Mouse (Mus musculus): ENCODE data around the gene Mxd1. TPM values are rescaled to one million over a fixed set of nuclear protein-coding genes. Genes with fewer than 3 reads are reported as not detected.

Mxd1 gene
- total RNA-seq (2023; ENCODE audit: inconsistent age): 15.7 to 26.1 TPM (median 20.0 TPM) in 4 replicates

DNA sequence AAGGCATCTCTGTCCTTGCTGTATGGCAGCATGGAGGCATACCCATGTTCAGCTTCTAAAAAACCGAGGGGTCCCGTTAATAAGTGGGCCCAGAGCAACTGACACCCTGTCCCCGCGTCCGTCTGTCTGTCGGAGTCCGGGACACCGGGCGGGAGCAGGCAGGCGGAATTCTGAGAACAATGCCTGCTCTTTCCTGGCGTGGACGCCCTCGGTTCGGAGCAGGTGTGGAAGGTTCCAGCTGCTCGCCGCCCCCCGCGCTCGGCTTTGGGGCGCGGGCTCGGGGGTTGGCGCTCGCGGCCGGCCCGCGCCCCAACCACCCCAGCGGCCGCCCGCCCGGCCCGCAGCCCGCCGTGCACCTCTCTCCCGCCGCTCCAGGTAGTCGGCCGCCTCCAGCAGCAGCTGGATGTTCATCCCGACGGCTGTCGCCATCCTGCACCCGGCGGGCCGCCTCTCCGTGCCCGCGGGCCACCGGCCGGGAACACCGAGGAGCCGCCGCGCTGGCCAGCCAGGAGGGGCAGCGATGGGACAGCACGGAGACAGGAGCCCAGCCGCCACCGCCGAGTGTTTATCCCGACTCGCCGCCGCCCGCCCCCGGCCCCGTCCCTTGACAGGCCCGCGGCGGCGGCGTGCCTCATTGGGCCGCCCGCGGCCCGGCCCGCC is at the start of gene Mxd1:
Gene Mxd1, minus strand, starts transcription at position 582 of the 660 bp plus-strand sequence.

DNA sequence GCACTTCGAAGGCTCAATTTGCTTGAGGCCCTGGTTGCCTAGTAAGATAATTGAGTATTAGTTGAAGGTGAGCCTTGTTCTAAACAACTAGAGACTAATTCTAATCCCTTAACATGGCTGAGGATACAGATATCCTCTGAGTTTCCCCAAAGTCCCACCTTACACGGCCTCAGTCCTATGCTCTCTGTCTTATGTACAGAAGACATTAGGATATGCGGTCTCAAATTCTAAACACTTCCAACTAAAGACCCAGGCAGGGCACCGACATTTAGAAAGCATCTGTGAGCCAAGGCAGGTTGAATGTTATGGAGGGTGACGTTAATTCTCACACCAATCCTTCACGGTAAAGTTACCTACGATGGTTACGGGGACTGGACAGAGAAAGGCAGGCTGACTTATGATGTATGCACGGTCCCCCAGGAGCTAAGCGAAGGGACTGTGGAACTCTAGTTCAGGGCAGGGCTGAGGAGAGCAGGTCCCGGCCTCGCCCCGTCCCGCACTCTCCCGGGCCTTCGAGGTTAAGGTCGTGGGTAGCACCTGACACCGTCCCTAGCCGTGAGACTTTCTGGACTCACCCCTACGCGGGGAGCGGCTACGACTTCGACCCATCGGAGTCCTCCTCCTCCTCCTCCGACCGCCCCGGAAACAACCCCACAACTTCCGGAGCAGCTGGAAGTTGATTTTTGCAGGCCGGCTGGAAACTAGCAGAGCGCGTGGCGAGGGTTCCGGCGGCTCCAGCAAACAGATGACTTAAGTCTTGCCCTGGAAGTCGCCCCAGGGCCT is 15.1 kb upstream of the Mxd1 start, which contains the start of gene Snrnp27:
Gene Snrnp27, minus strand, starts transcription at position 651 of the 783 bp plus-strand sequence.

DNA sequence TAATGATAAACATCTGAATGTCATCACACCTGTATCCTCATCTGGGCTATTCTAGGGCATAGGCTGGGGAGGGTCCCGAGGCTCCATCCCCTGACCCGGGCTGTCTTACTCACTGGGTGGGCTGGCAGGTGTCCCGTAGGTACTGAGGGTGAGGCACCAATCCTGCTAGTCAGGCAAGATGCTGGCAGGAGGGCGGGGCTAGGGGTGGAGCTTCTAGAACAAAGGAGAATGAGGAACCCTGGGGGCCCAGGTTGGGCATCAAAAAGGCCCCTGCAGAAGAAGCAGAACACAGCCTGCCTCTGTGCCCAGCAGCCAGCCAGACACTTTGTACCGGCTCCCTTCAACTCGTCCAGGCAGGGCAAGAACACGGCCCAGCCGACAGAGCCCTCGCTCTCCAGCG is 41.0 kb downstream of the Mxd1 start, which contains the start of gene Asprv1:
Gene Asprv1, plus strand, starts transcription at position 219 of the 400 bp plus-strand sequence.

Other genes with a start within 250 kb of the Mxd1 start
- 0.81 TPM in 1 of 4 replicates, not detected in the others for gene Gm44790, start 242.5 kb downstream of the Mxd1 start, total RNA-seq (2023; ENCODE audit: inconsistent age)
- gene C87436, start 230.8 kb downstream of the Mxd1 start, total RNA-seq (2023; ENCODE audit: inconsistent age): 55.8 to 62.1 TPM (median 57.9 TPM) in 4 replicates
- gene Pcbp1, start 142.8 kb downstream of the Mxd1 start, total RNA-seq (2023; ENCODE audit: inconsistent age): 198 to 209 TPM (median 206 TPM) in 4 replicates
- gene Asprv1, start 41.0 kb downstream of the Mxd1 start, total RNA-seq (2023; ENCODE audit: inconsistent age): not detected in 4 replicates
- gene Snrnp27, start 15.4 kb upstream of the Mxd1 start, total RNA-seq (2023; ENCODE audit: inconsistent age): 35.8 to 42.2 TPM (median 40.5 TPM) in 4 replicates
- gene Gmcl1, start 64.2 kb upstream of the Mxd1 start, total RNA-seq (2023; ENCODE audit: inconsistent age): 25.1 to 29.7 TPM (median 28.3 TPM) in 4 replicates
- 7.1 to 13.3 TPM (median 10.5 TPM) in 4 replicates for gene Anxa4, start 124.4 kb upstream of the Mxd1 start, total RNA-seq (2023; ENCODE audit: inconsistent age)
- gene Aak1, start 180.4 kb upstream of the Mxd1 start, total RNA-seq (2023; ENCODE audit: inconsistent age): 78.0 to 81.2 TPM (median 78.6 TPM) in 4 replicates